Mouse (Mus musculus) lung, adult 2 months (tissue): ENCODE data around the gene Zfp146.

Experiments
- CTCF ChIP-seq: fragments of 200-500 bp; IDR thresholded peaks from 2 replicates; pipeline ENCODE4 v1.5.1; 2011; ENCODE audit warnings: mild to moderate bottlenecking, low read length, control low read depth; ENCODE audit not compliant: insufficient read depth
- POLR2A ChIP-seq: fragments of 200-500 bp; IDR thresholded peaks from 2 replicates; pipeline ENCODE4 v1.6.1; 2011; ENCODE audit warnings: low read depth, mild to moderate bottlenecking, control low read depth, low read length, borderline replicate concordance; ENCODE audit errors: extremely low read depth

DNA sequence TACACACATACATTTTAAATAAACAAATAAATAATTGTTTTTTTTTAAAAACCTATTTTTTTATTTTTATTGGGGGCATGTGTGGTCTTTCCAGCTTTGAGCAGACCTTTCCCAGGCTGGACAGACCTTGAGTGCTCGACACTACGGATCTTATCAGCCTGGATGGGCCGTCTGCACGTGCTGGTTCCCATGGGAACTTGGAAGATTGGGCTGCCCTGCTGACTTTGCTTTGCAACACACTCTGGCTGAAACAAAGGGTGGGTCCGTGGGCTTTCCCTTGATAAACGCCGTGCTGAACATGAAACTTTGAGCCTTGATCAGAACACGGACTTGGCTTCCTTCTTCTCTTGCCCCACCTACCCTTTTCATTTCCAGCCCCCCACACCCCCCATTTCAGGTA, 34.8 kb upstream of the Zfp146 start:
- TF ChIP-seq CTCF (no peak), POLR2A (no peak)
